Mouse (Mus musculus) hindbrain, postnatal 0 days (tissue): ENCODE measurements at regions not wholly inside any gene's neighbourhood (a gene's known extent, or its start where the extent isn't known, plus 50 kb on each side); places are given as distances from the start of the nearest gene placed in this dataset.

Experiments
- ATAC-seq: fragments of 200-750 bp; cut with Nextera tagmentation; 2 replicates; pipeline ENCODE4 v1.8.0; 2017; ENCODE audit warnings: mild to moderate bottlenecking, moderate TSS enrichment, moderate library complexity
- DNase-seq: peaks from one replicate; pipeline ENCODE4 v3.0.0-alpha.2; 2015; ENCODE audit warnings: low spot score
- H3K27ac ChIP-seq: fragments of 300-500 bp; sonication (generic); 2 replicates; pipeline ENCODE4 v1.5.1; 2014; ENCODE audit warnings: mild to moderate bottlenecking
- H3K27me3 ChIP-seq: fragments of 300-500 bp; sonication (generic); 2 replicates; pipeline ENCODE4 v1.6.1; 2014; ENCODE audit warnings: low read length, mixed read lengths; ENCODE audit not compliant: insufficient read depth
- H3K36me3 ChIP-seq: fragments of 300-500 bp; sonication (generic); 2 replicates; pipeline ENCODE4 v1.6.1; 2014; ENCODE audit warnings: low read length, mixed read lengths; ENCODE audit not compliant: insufficient read depth
- H3K4me1 ChIP-seq: fragments of 300-500 bp; sonication (generic); 2 replicates; pipeline ENCODE4 v1.6.1; 2014; ENCODE audit warnings: antibody characterized with exemption, low read length, mixed read lengths; ENCODE audit not compliant: insufficient read depth
- H3K4me2 ChIP-seq: fragments of 300-500 bp; sonication (generic); 2 replicates; pipeline ENCODE4 v1.6.1; 2014; ENCODE audit warnings: low read depth, mild to moderate bottlenecking, low read length, moderate library complexity, mixed read lengths
- H3K4me3 ChIP-seq: fragments of 300-500 bp; sonication (generic); 2 replicates; pipeline ENCODE4 v1.5.1; 2014; ENCODE audit warnings: low read length
- H3K9ac ChIP-seq: fragments of 300-500 bp; sonication (generic); replicated peaks from 2 replicates; pipeline ENCODE4 v1.6.1; 2014; ENCODE audit warnings: mild to moderate bottlenecking, low read length, moderate library complexity, mixed read lengths
- H3K9me3 ChIP-seq: fragments of 300-500 bp; sonication (generic); 2 replicates; pipeline ENCODE4 v1.6.1; 2016; ENCODE audit warnings: low read length, mixed read lengths
- CTCF ChIP-seq: IDR thresholded peaks from 2 replicates; pipeline ENCODE4 v1.5.1; 2016; ENCODE audit warnings: antibody characterized with exemption, control low read depth, low read depth
- WGBS: fragments of 180-500 bp; shearing (Covaris S2); extraction: QIAGEN DNeasy Blood & Tissue Kit; methylation state at CpG from one replicate; pipeline ENCODE4 v1.1.7; 2014; 5-methylcytosine and 5-hydroxymethylcytosine counted together

GRCm38 (mm10) chr5:37980692-37981091 is 57.9 kb upstream of the Stx18 start:
- no peaks in the 10 kb centered on the region for H3K9me3 ChIP-seq
- H3K4me3 ChIP-seq, result no peak overlapping the region
- WGBS, result 87% methylated on average over 3 of the region's 3 CpGs
- no peak overlapping the region for H3K4me2 ChIP-seq
- ATAC-seq, result no peak
- no peaks in the 10 kb centered on the region for H3K27me3 ChIP-seq
- no peak overlapping the region for H3K9ac ChIP-seq
- H3K27ac ChIP-seq, result no peak overlapping the region
- H3K4me1 ChIP-seq, result no peaks in the 10 kb centered on the region
- no peaks in the 10 kb centered on the region for H3K36me3 ChIP-seq
- DNase-seq, result no peak
- TF ChIP-seq CTCF, result no peak

- no peak for TF ChIP-seq CTCF
- H3K4me3 ChIP-seq, result no peak overlapping the region
- no peaks in the 10 kb centered on the region for H3K27me3 ChIP-seq
- H3K9me3 ChIP-seq, result no peaks in the 10 kb centered on the region
- H3K4me1 ChIP-seq, result no peaks in the 10 kb centered on the region
- no peak overlapping the region for H3K9ac ChIP-seq
- no peak for ATAC-seq
- no peak overlapping the region for H3K4me2 ChIP-seq
- H3K36me3 ChIP-seq, result no peaks in the 10 kb centered on the region
- no peak for DNase-seq
- H3K27ac ChIP-seq, result no peak overlapping the region
- WGBS, result 70% methylated on average over 4 of the region's 4 CpGs
Measured at GRCm38 (mm10) chr5:37976943-37977434, 61.6 kb upstream of the Stx18 start.

- H3K4me2 ChIP-seq, result no peak overlapping the region
- peak; percentile 39 for DNase-seq
- H3K4me3 ChIP-seq, result no peak overlapping the region
- ATAC-seq, result peak; percentile 45; the same call in 1 of the 2 replicates
- H3K36me3 ChIP-seq, result no peaks in the 10 kb centered on the region
- peaks cover 12% of the 10 kb centered on the region; the same call in 1 of the 2 replicates for H3K27me3 ChIP-seq
- H3K9ac ChIP-seq, result no peak overlapping the region
- 61% methylated on average over 7 of the region's 7 CpGs for WGBS
- no peaks in the 10 kb centered on the region for H3K9me3 ChIP-seq
- TF ChIP-seq CTCF, result no peak
- H3K4me1 ChIP-seq, result no peaks in the 10 kb centered on the region
- H3K27ac ChIP-seq, result no peak overlapping the region
Measured at GRCm38 (mm10) chr5:37972980-37973545, 65.5 kb upstream of the Stx18 start.

GRCm38 (mm10) chr5:37971724-37972123 is 66.8 kb upstream of the Stx18 start:
- 74% methylated on average over 11 of the region's 11 CpGs for WGBS
- TF ChIP-seq CTCF, result no peak
- no peaks in the 10 kb centered on the region for H3K36me3 ChIP-seq
- no peak for DNase-seq
- H3K9me3 ChIP-seq, result no peaks in the 10 kb centered on the region
- no peak overlapping the region for H3K4me3 ChIP-seq
- H3K4me1 ChIP-seq, result no peaks in the 10 kb centered on the region
- no peak overlapping the region for H3K27ac ChIP-seq
- H3K27me3 ChIP-seq, result peaks cover 24% of the 10 kb centered on the region
- ATAC-seq, result no peak
- no peak overlapping the region for H3K4me2 ChIP-seq
- no peak overlapping the region for H3K9ac ChIP-seq

GRCm38 (mm10) chr5:37968596-37968995 is 69.9 kb upstream of the Stx18 start:
- DNase-seq (no peak), ATAC-seq (no peak)
- Histone ChIP-seq H3K4me3 (no peak overlapping the region), H3K9ac (no peak overlapping the region), H3K36me3 (no peaks in the 10 kb centered on the region), H3K4me2 (no peak overlapping the region), H3K27ac (no peak overlapping the region), H3K9me3 (no peaks in the 10 kb centered on the region), H3K4me1 (no peaks in the 10 kb centered on the region), H3K27me3 (peaks cover 24% of the 10 kb centered on the region)
- WGBS, result 23% methylated on average over 10 of the region's 10 CpGs
- TF ChIP-seq CTCF, result no peak

- no peak for TF ChIP-seq CTCF
- H3K27ac ChIP-seq, result no peak overlapping the region
- no peaks in the 10 kb centered on the region for H3K4me1 ChIP-seq
- ATAC-seq (no peak), DNase-seq (no peak)
- no peaks in the 10 kb centered on the region for H3K9me3 ChIP-seq
- no peak overlapping the region for H3K4me2 ChIP-seq
- H3K4me3 ChIP-seq, result no peak overlapping the region
- peaks cover 24% of the 10 kb centered on the region for H3K27me3 ChIP-seq
- no peak overlapping the region for H3K9ac ChIP-seq
- 15% methylated on average over 14 of the region's 14 CpGs for WGBS
- H3K36me3 ChIP-seq, result no peaks in the 10 kb centered on the region
Measured at GRCm38 (mm10) chr5:37967914-37968375, 70.6 kb upstream of the Stx18 start.

- H3K9me3 ChIP-seq, result no peaks in the 10 kb centered on the region
- DNase-seq (no peak), ATAC-seq (no peak)
- peaks cover 24% of the 10 kb centered on the region for H3K27me3 ChIP-seq
- no peaks in the 10 kb centered on the region for H3K4me1 ChIP-seq
- H3K27ac ChIP-seq, result no peak overlapping the region
- no peak overlapping the region for H3K9ac ChIP-seq
- no peak overlapping the region for H3K4me2 ChIP-seq
- H3K4me3 ChIP-seq, result no peak overlapping the region
- TF ChIP-seq CTCF, result no peak
- 10% methylated on average over 23 of the region's 23 CpGs for WGBS
- no peaks in the 10 kb centered on the region for H3K36me3 ChIP-seq
Measured at GRCm38 (mm10) chr5:37967106-37967913, 71.2 kb upstream of the Stx18 start.
